Mouse (Mus musculus) ES-E14 (cell line): Measurements from ENCODE around the gene Zfp704. TPM values are rescaled to one million over a fixed set of nuclear protein-coding genes. Genes with fewer than 3 reads are reported as not detected.
A peak's percentile ranks its signal among the peaks of the same experiment; 100 is the strongest.

ENCODE experiments used
- DNase-seq: peaks from one replicate; pipeline ENCODE4 v3.0.0-alpha.2; 2013; ENCODE audit warnings: low read depth, low spot score
- H3K27ac ChIP-seq: 2 replicates; pipeline ENCODE4 v1.5.1; 2012; ENCODE audit warnings: low read depth, mild to moderate bottlenecking, low read length, moderate library complexity, mixed read lengths; ENCODE audit not compliant: poor library complexity, insufficient read depth, severe bottlenecking
- H3K36me3 ChIP-seq: 2 replicates; pipeline ENCODE4 v1.6.1; 2012; ENCODE audit warnings: mild to moderate bottlenecking, low read length, moderate library complexity, mixed read lengths; ENCODE audit not compliant: control insufficient read depth, poor library complexity, insufficient read depth, severe bottlenecking
- H3K4me1 ChIP-seq, 2 experiments: fragments of 150-350 bp in 1 of 2; sonication (generic) in 1 of 2; 2 replicates each; pipeline ENCODE4 v1.6.1; 2012; ENCODE audit warnings: low read length in 2 of 2, mild to moderate bottlenecking in 1 of 2, mixed read lengths in 1 of 2; ENCODE audit not compliant: control insufficient read depth in 2 of 2, insufficient read depth in 2 of 2, poor library complexity in 1 of 2
- H3K4me3 ChIP-seq, 2 experiments: fragments of 150-350 bp in 1 of 2; sonication (generic) in 1 of 2; 2 replicates each; pipeline ENCODE4 v1.5.1; 2012; ENCODE audit warnings: low read length in 2 of 2, low read depth in 1 of 2, mild to moderate bottlenecking in 1 of 2, mixed read lengths in 1 of 2; ENCODE audit not compliant: insufficient read depth in 1 of 2, poor library complexity in 1 of 2, severe bottlenecking in 1 of 2
- H3K9ac ChIP-seq: 2 replicates; pipeline ENCODE4 v1.6.1; 2012; ENCODE audit warnings: low read depth, mild to moderate bottlenecking, low read length, mixed read lengths; ENCODE audit not compliant: poor library complexity, insufficient read depth, severe bottlenecking
- H3K9me3 ChIP-seq: fragments of 150-350 bp; sonication (generic); 2 replicates; pipeline ENCODE4 v1.6.1; 2012; ENCODE audit warnings: low read depth, mild to moderate bottlenecking, low read length; ENCODE audit not compliant: control insufficient read depth, insufficient read depth
- CHD2 ChIP-seq: IDR thresholded peaks from 2 replicates; pipeline ENCODE4 v1.6.1; 2014; ENCODE audit warnings: mild to moderate bottlenecking, low read depth, low read length, inconsistent platforms
- HCFC1 ChIP-seq: IDR thresholded peaks from 2 replicates; pipeline ENCODE4 v1.6.1; 2012; ENCODE audit warnings: low read length, inconsistent platforms, borderline replicate concordance; ENCODE audit not compliant: insufficient read depth
- MAFK ChIP-seq: IDR thresholded peaks from 2 replicates; pipeline ENCODE4 v1.6.1; 2014; ENCODE audit warnings: mild to moderate bottlenecking, low read depth, low read length, inconsistent platforms; ENCODE audit not compliant: insufficient read depth
- ZC3H11A ChIP-seq: IDR thresholded peaks from 2 replicates; pipeline ENCODE4 v1.6.1; 2012; ENCODE audit warnings: low read depth, mild to moderate bottlenecking, inconsistent platforms, low read length, borderline replicate concordance
- ZNF384 ChIP-seq: IDR thresholded peaks from 2 replicates; pipeline ENCODE4 v1.6.1; 2012; ENCODE audit warnings: low read depth, low read length, inconsistent platforms
- in situ Hi-C, 2 experiments: fragments of 600-800 bp; cut with MboI; formaldehyde crosslinking; loops; one replicate each; pipeline ENCODE4 v1.15.1; 2025; ENCODE audit warnings: low sequenced_read_pairs in 2 of 2, inconsistent platforms in 1 of 2; ENCODE audit not compliant: unreplicated experiment in 2 of 2
- total RNA-seq: library from RNA; depleted of rRNA; stranded (reverse); fragments of 300-350 nt; gene quantifications from 2 replicates; pipeline ENCODE4 v1.2.3, GENCODE M21; 2012

The Zfp704 gene
- total RNA-seq, 1 experiment: 11.4 TPM

- Histone ChIP-seq H3K27ac (no peak overlapping the region), H3K4me3 (no peak overlapping the region), H3K9ac (no peak overlapping the region), H3K36me3 (no peaks in the 10 kb centered on the region), H3K9me3 (no peaks in the 10 kb centered on the region), H3K4me1 (peaks cover 0 to 2% of the 10 kb centered on the region in 2 experiments; a peak in 1 of 4 replicates)
- TF ChIP-seq CHD2: no peak
- TF ChIP-seq ZC3H11A: no peak
- TF ChIP-seq MAFK: no peak
- TF ChIP-seq ZNF384: no peak
- TF ChIP-seq HCFC1: no peak
- in situ Hi-C loops: no loop called here
- DNase-seq: no peak
Measured at GRCm38 (mm10) chr3:9626149-9626548, 16.3 kb upstream of the Zfp704 start.

GRCm38 (mm10) chr3:9620611-9621010, 10.7 kb upstream of the Zfp704 start:
- no peak overlapping the region for H3K9ac ChIP-seq
- peaks cover 0 to 6% of the 10 kb centered on the region in 2 experiments; a peak in 3 of 4 replicates for H3K4me1 ChIP-seq
- DNase-seq: no peak
- no peak overlapping the region for H3K27ac ChIP-seq
- no peaks in the 10 kb centered on the region for H3K9me3 ChIP-seq
- H3K4me3 ChIP-seq: no peak overlapping the region
- in situ Hi-C loops: no loop called here
- H3K36me3 ChIP-seq: no peaks in the 10 kb centered on the region
- TF ChIP-seq ZNF384: no peak
- TF ChIP-seq CHD2: no peak
- no peak for TF ChIP-seq MAFK
- TF ChIP-seq ZC3H11A: no peak
- TF ChIP-seq HCFC1: no peak

GRCm38 (mm10) chr3:9619562-9620275, 9.8 kb upstream of the Zfp704 start:
- TF ChIP-seq CHD2 (no peak), MAFK (no peak), ZC3H11A (no peak), HCFC1 (no peak), ZNF384 (no peak)
- no peaks in the 10 kb centered on the region for H3K9me3 ChIP-seq
- in situ Hi-C loops: no loop called here
- peaks cover 3 to 12% of the 10 kb centered on the region in 2 experiments for H3K4me1 ChIP-seq
- no peak for DNase-seq
- H3K4me3 ChIP-seq: no peak overlapping the region
- no peaks in the 10 kb centered on the region for H3K36me3 ChIP-seq
- no peak overlapping the region for H3K27ac ChIP-seq
- H3K9ac ChIP-seq: no peak overlapping the region

GRCm38 (mm10) chr3:9617101-9617500, 7.2 kb upstream of the Zfp704 start:
- in situ Hi-C loops: no loop called here
- TF ChIP-seq MAFK (no peak), CHD2 (no peak), ZNF384 (no peak), HCFC1 (no peak), ZC3H11A (no peak)

GRCm38 (mm10) chr3:9614676-9615075, 4.8 kb upstream of the Zfp704 start:
- TF ChIP-seq CHD2: no peak
- no peak for TF ChIP-seq ZC3H11A
- no peak for TF ChIP-seq MAFK
- TF ChIP-seq ZNF384: no peak
- no peak for TF ChIP-seq HCFC1
- DNase-seq: peak; percentile 54
- in situ Hi-C loops: no loop called here

More at GRCm38 (mm10) chr3:9617101-9617500, 7.2 kb upstream of the Zfp704 start:
- H3K36me3 ChIP-seq: no peaks in the 10 kb centered on the region
- no peak overlapping the region for H3K27ac ChIP-seq
- no peak for DNase-seq
- H3K9ac ChIP-seq: no peak overlapping the region
- H3K9me3 ChIP-seq: no peaks in the 10 kb centered on the region
- no peak overlapping the region for H3K4me3 ChIP-seq
- H3K4me1 ChIP-seq: peaks cover 5 to 21% of the 10 kb centered on the region in 2 experiments

More at GRCm38 (mm10) chr3:9614676-9615075, 4.8 kb upstream of the Zfp704 start:
- Histone ChIP-seq H3K4me3 (no peak overlapping the region), H3K4me1 (peaks cover 14 to 32% of the 10 kb centered on the region in 2 experiments), H3K36me3 (no peaks in the 10 kb centered on the region), H3K27ac (no peak overlapping the region), H3K9me3 (no peaks in the 10 kb centered on the region), H3K9ac (no peak overlapping the region)
